Mouse (Mus musculus): Measurements from ENCODE around the gene Trak1.

Gene Trak1

GRCm38 (mm10) chr9:121520047-121520446 is 222.7 kb downstream of the Trak1 start:
- no peaks in the 10 kb centered on the region for H3K36me3 ChIP-seq (ENCODE audit: insufficient read depth, low read length)
- no peaks in the 10 kb centered on the region for H3K4me1 ChIP-seq (replicated peaks; ENCODE audit: low read depth, low read length)
- peaks cover 11% of the 10 kb centered on the region for H3K27me3 ChIP-seq (ENCODE audit: insufficient read depth, low read length)
- TF ChIP-seq POU5F1 (IDR thresholded peaks at IDR 0.05; ENCODE audit: borderline replicate concordance, low read length), result no peak
- no peak for TF ChIP-seq CTCF (conservative IDR thresholded peaks at IDR 0.05; ENCODE audit: low read length)
- no peak for TF ChIP-seq NANOG (IDR thresholded peaks at IDR 0.05; ENCODE audit: borderline replicate concordance, low read length)
- no peak overlapping the region for H3K4me3 ChIP-seq (replicated peaks; ENCODE audit: low read length)
- no peaks in the 10 kb centered on the region for H3K9me3 ChIP-seq (ENCODE audit: low read length)

All from E14TG2a.4 (cell line).